Comparison of ENCODE assay signal across 9 mouse cellular contexts in the genomic region with DNA sequence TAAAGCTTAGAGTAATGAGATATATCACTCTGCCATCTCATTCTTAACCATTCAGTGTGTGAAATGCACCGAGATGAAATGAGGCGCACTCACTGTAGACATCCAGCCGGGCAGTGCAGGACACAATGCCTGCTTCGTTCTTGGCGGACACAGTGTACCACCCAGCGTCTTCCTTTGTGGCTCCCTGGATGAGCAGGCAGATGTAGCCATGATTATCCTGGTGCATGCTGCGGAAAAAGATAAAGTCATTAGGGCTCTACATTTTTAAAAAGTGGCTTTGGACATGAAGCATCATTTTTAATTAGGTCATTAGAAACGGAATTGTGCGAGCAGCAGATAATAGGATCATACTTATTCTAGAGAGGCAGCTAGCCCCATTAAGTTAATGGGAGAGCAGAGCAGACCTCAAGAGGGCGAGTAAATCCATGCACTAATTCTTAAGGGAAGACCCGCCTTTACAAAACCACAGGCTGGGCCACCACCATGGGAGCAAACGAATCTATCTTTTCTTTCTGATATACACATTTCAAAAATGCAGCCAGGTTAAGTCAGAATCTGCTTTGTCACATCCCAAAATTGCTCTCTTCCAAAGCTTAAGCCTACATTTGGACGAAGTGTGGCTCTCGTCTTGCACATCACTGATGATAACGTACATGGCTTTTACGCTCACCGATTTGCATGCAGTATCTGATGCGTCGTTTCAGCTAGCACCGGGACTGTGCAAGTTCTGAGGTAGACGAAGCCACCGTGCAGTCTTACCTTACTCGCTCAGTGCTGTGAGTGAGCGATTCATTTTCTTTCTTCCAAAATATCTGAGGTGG. TPM values are rescaled to one million over a fixed set of nuclear protein-coding genes. Genes with fewer than 3 reads are reported as not detected.
DNase-seq lines count a peak whose midpoint lies in the region; ATAC-seq and TF ChIP-seq lines count a peak whose summit lies in the region.
"Had no signal": no experiment of that assay in that cellular context is flagged by ENCODE, and none has a peak within 500 bp of the region (broad histone marks: within the 10 kb centered on the region; RNA-seq: fewer than 3 reads in every experiment).

No protein-coding gene starts in this region.

- peak overlapping the region; percentile 65 for H3K4me3 ChIP-seq in megakaryocyte, embryonic 14.5 days (replicated peaks)
- no peak overlapping the region for H3K4me3 ChIP-seq in forebrain, embryonic 12.5 days (replicated peaks)
- peak overlapping the region; percentile 30 for H3K4me3 ChIP-seq in hindbrain, postnatal 0 days (ENCODE audit: low read length)
- H3K4me3 ChIP-seq in lung, postnatal 0 days (ENCODE audit: low read depth, low read length) = no peak overlapping the region
- H3K4me3 ChIP-seq: lung, embryonic 15.5 days; myocyte had no signal

- peaks cover 14% of the 10 kb centered on the region; the same call in 1 of the 2 replicates for H3K4me1 ChIP-seq in megakaryocyte, embryonic 14.5 days
- H3K4me1 ChIP-seq in forebrain, embryonic 12.5 days = peaks cover 30% of the 10 kb centered on the region
- peaks cover 4% of the 10 kb centered on the region; the same call in 1 of the 2 replicates for H3K4me1 ChIP-seq in hindbrain, postnatal 0 days (ENCODE audit: insufficient read depth, low read length)
- H3K4me1 ChIP-seq in lung, postnatal 0 days (ENCODE audit: insufficient read depth, low read depth, low read length) = no peaks in the 10 kb centered on the region
- H3K4me1 ChIP-seq: lung, embryonic 15.5 days had no signal

- peak overlapping the region; percentile 95 for H3K27ac ChIP-seq in forebrain, embryonic 12.5 days
- H3K27ac ChIP-seq in hindbrain, postnatal 0 days = peak overlapping the region; percentile 86
- H3K27ac ChIP-seq in lung, postnatal 0 days (ENCODE audit: low read length) = no peak overlapping the region
- H3K27ac ChIP-seq: lung, embryonic 15.5 days had no signal

- H3K27me3 ChIP-seq in megakaryocyte, embryonic 14.5 days (replicated peaks) = no peaks in the 10 kb centered on the region
- H3K27me3 ChIP-seq in forebrain, embryonic 12.5 days = no peaks in the 10 kb centered on the region
- H3K27me3 ChIP-seq in hindbrain, postnatal 0 days (ENCODE audit: insufficient read depth, low read length) = no peaks in the 10 kb centered on the region
- no peaks in the 10 kb centered on the region for H3K27me3 ChIP-seq in lung, postnatal 0 days (replicated peaks; ENCODE audit: insufficient read depth, low read length)
- H3K27me3 ChIP-seq: lung, embryonic 15.5 days had no signal

- ATAC-seq in megakaryocyte, adult 5-6 weeks (ENCODE audit: poor library complexity, severe bottlenecking) = no peak
- peak; percentile 67 for ATAC-seq in forebrain, embryonic 12.5 days (ENCODE audit: low FRiP score)
- ATAC-seq in hindbrain, postnatal 0 days = peak; percentile 52
- ATAC-seq in lung, postnatal 0 days = no peak

- WGBS in forebrain, embryonic 12.5 days = 55% methylated on average over 24 of the region's 24 CpGs
- WGBS in hindbrain, postnatal 0 days = 33% methylated on average over 24 of the region's 24 CpGs
- WGBS in lung, postnatal 0 days = 93% methylated on average over 24 of the region's 24 CpGs

- peak overlapping the region; percentile 21; the same call in 1 of the 2 replicates for H3K9ac ChIP-seq in forebrain, embryonic 12.5 days
- peak overlapping the region; percentile 44 for H3K9ac ChIP-seq in hindbrain, postnatal 0 days (replicated peaks; ENCODE audit: low read length)
- no peak overlapping the region for H3K9ac ChIP-seq in lung, postnatal 0 days (replicated peaks; ENCODE audit: low read depth)
- H3K9ac ChIP-seq: lung, embryonic 15.5 days had no signal

- no peaks in the 10 kb centered on the region for H3K9me3 ChIP-seq in megakaryocyte, embryonic 14.5 days
- no peaks in the 10 kb centered on the region for H3K9me3 ChIP-seq in forebrain, embryonic 12.5 days
- H3K9me3 ChIP-seq in hindbrain, postnatal 0 days (ENCODE audit: low read length) = no peaks in the 10 kb centered on the region
- H3K9me3 ChIP-seq in lung, postnatal 0 days (ENCODE audit: low read length) = no peaks in the 10 kb centered on the region
- H3K9me3 ChIP-seq: lung, embryonic 15.5 days had no signal

- H3K36me3 ChIP-seq in megakaryocyte, embryonic 14.5 days (replicated peaks; ENCODE audit: low read length) = peaks cover 5% of the 10 kb centered on the region
- peaks cover 36% of the 10 kb centered on the region for H3K36me3 ChIP-seq in forebrain, embryonic 12.5 days (replicated peaks)
- peaks cover 5% of the 10 kb centered on the region; the same call in 1 of the 2 replicates for H3K36me3 ChIP-seq in hindbrain, postnatal 0 days (ENCODE audit: insufficient read depth, low read length)
- H3K36me3 ChIP-seq in lung, postnatal 0 days (ENCODE audit: insufficient read depth, low read length) = no peaks in the 10 kb centered on the region; the same call in 1 of the 2 replicates

- TF ChIP-seq CTCF in hindbrain, postnatal 0 days (IDR thresholded peaks at IDR 0.05; ENCODE audit: low read depth) = no peak
- TF ChIP-seq CTCF in lung, postnatal 0 days (IDR thresholded peaks at IDR 0.05) = no peak

- peak; percentile 57 for DNase-seq in hindbrain, postnatal 0 days (ENCODE audit: low spot score)
- DNase-seq in retina, postnatal 1 day = peak; percentile 94
- no peak for DNase-seq in urinary bladder, postnatal 25 days (ENCODE audit: low spot score)
- DNase-seq in lung, postnatal 0 days (ENCODE audit: low spot score) = no peak

- TF ChIP-seq EP300 in lung, postnatal 0 days (IDR thresholded peaks at IDR 0.05) = no peak

- H3K4me2 ChIP-seq in forebrain, embryonic 12.5 days = peak overlapping the region; percentile 34
- peak overlapping the region; percentile 54 for H3K4me2 ChIP-seq in hindbrain, postnatal 0 days (ENCODE audit: low read depth, low read length)
- no peak overlapping the region for H3K4me2 ChIP-seq in lung, postnatal 0 days (replicated peaks; ENCODE audit: low read depth, low read length)
- H3K4me2 ChIP-seq: lung, embryonic 15.5 days had no signal

RNA-seq across cellular contexts. Expression of gene Cbr4, which starts 27.8 kb away (rescaled TPM):
- polyA plus RNA-seq in megakaryocyte, embryonic 14.5 days (2012; ENCODE audit: insufficient read depth, low replicate concordance) = 0.63 and 1.6 TPM in 2 replicates
- total RNA-seq in megakaryocyte, adult 5-6 weeks (2015) = 11.5 and 15.1 TPM in 2 replicates
- total RNA-seq in megakaryocyte, adult 5-6 weeks (2017) = 22.4 and 23.9 TPM in 2 replicates
- 25.1 and 26.8 TPM in 2 replicates for polyA plus RNA-seq in forebrain, embryonic 12.5 days (2016; fragmentation: Nextera tagmentation; extraction: Ambion mirVana)
- total RNA-seq in hindbrain, postnatal 0 days (2014; rRNA removed) = 3.7 and 10.1 TPM in 2 replicates
- 24.5 and 27.9 TPM in 2 replicates for polyA plus RNA-seq in hindbrain, postnatal 0 days (2015; fragmentation: Nextera tagmentation; extraction: Ambion mirVana)
- polyA plus RNA-seq in lung, postnatal 0 days (2015; fragmentation: Nextera tagmentation; extraction: Ambion mirVana) = 33.2 and 37.7 TPM in 2 replicates

Comparison
In these comparisons a context has a peak if more than half of its experiments do, and no peak if none do; other contexts are left out.
1. H3K4me3 ChIP-seq: peak in megakaryocyte, embryonic 14.5 days (single experiment) and hindbrain, postnatal 0 days (single experiment); none in forebrain, embryonic 12.5 days (single experiment) and lung, postnatal 0 days (single experiment).
2. ATAC-seq: peak in forebrain, embryonic 12.5 days (single experiment) and hindbrain, postnatal 0 days (single experiment); none in megakaryocyte, adult 5-6 weeks (single experiment) and lung, postnatal 0 days (single experiment).
3. DNase-seq: peak in hindbrain, postnatal 0 days (single experiment) and retina, postnatal 1 day (single experiment); none in urinary bladder, postnatal 25 days (single experiment) and lung, postnatal 0 days (single experiment).